Mouse (Mus musculus) layer of hippocampus, adult 9-10 months (tissue): ENCODE results near the gene Msantd2.

Source experiments
- DNase-seq: peaks from one replicate; pipeline ENCODE4 v3.0.0; 2022; ENCODE audit warnings: low spot score

Msantd2 gene

DNA sequence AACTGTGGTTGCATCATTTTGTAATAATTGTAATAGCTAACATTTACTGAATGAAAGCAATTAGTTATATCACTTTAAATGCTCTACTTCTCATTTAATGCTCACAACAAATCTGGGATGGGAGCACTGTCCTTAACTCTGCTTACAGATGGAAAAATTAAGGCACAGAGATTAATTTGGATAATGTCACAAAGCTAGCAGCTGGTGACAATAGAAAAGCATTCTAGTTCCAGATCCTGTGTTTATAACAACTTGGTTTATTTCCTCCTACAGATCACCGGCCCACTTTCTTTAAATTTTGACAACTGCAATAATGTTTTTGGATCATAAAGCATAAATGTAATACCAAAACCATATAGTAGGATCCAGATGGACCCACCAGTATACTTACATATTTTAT is 16.9 kb downstream of the Msantd2 start:
- DNase-seq: no peak

- no peak for DNase-seq
Measured at GRCm38 (mm10) chr9:37512097-37512496, 23.0 kb downstream of the Msantd2 start.

- no peak for DNase-seq
Measured at GRCm38 (mm10) chr9:37514456-37514855, 25.3 kb downstream of the Msantd2 start.

- no peak for DNase-seq
Measured at GRCm38 (mm10) chr9:37517467-37517866, 28.3 kb downstream of the Msantd2 start.

- no peak for DNase-seq
Measured at GRCm38 (mm10) chr9:37518991-37519390, 29.9 kb downstream of the Msantd2 start.

DNA sequence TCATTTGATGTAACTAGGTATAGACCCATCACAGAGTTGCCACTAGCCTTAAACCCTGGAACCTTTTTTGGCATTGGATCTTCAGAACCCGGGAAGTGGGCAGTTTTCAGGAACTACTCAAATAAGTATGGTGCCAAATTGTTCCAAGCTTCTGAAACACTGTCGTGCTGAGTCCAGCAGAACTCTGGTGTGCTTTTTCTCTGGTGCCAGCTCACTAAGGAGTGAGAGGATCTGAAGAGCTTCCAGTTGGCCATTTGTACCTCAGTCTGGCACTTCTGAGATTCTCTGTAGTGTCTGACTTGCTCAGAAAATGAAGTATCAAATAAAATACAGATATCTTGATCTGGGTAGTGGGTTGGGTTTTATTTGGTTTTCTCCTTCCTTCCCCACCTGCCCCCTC is 30.9 kb downstream of the Msantd2 start:
- DNase-seq: no peak

GRCm38 (mm10) chr9:37525461-37525860 is 36.3 kb downstream of the Msantd2 start:
- DNase-seq: no peak

- DNase-seq: no peak
Measured at GRCm38 (mm10) chr9:37526443-37527395, 37.6 kb downstream of the Msantd2 start.

DNA sequence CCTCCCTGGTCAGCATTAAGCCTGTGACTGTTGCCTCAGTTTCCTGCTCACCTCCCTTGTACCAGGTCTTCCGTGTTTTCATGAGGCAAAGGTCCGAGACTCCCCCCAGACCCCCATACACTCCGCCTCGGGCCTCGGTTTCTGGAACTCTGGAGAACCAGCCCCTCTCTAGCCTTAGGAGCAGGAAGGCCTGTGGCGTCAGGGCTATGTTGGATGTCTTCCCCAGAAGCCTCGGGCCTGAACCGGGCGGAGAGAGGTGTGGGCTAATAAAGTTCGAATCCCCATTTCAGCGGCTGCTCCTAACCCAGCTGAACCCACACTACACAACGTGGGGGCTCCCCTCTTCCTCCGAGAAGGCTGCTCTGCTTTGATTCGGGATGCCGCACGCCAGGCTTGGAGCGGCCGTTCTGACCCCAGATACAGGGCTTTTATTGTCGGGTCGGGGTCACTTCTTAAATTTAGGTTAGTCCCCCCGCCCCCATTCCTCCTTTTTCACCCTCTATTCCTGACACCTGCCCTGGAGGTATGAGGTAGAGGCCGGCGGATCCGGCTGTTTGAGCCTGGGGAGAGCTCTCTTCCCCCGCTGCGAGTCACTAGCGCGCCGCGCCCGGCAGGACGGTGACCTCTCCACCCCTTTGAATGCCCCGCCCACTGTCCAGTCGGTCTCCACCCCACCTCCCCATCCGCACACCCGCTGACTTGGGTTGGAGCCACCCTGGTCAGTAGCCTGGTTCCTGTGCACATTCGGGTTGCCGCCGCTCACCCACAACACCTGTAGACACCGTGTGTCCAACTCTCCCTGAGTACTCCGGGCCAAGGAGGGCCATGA is 38.5 kb downstream of the Msantd2 start, which contains the start of gene Esam:
Gene Esam, plus strand, starts transcription at position 683 of the 829 bp plus-strand sequence.
- no peak for DNase-seq

GRCm38 (mm10) chr9:37528225-37528970 is 39.3 kb downstream of the Msantd2 start:
- no peak for DNase-seq

GRCm38 (mm10) chr9:37530031-37530887 is 41.1 kb downstream of the Msantd2 start:
- no peak for DNase-seq

- no peak for DNase-seq
Measured at GRCm38 (mm10) chr9:37530888-37531705, 42.0 kb downstream of the Msantd2 start.

DNA sequence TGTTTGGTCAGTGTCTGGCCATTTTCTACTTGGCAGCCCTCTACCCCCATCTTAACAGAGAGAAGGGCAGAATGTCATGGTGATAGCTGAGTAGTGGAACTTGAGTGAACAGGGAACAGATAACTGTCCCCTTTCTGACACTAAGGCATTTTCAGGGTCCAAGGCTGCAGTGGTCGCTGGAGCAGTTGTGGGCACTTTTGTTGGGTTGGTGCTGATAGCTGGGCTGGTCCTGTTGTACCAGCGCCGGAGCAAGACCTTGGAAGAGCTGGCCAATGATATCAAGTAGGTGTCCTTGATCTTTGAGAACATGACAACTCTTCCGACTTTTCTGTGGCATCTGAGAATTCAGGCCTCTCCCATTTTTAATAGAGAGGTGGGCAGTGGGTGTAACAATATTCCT is 47.7 kb downstream of the Msantd2 start:
- DNase-seq: no peak

DNA sequence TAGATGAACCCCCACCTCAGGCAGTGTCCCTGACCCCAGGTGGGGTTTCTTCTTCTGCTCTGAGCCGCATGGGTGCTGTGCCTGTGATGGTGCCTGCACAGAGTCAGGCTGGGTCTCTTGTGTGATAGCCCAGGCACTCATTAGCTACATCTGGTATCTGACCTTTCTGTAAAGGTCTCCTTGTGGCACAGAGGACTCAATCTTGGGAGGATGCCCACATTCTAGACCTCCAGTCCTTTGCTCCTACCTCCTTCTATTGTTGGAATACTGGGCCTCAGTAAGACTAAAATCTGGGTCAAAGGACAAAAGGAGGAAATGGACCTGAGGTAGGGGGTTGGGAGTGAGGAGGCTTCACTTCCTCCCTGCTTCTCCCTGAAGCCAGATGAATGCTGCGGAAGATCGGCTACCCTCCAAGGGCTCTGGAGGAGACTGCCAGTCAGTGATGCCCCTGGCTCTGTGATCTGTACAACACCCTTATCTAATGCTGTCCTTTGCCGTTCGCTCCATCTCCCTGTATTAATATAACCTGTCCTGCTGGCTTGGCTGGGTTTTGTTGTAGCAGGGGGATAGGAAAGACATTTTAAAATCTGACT is 48.6 kb downstream of the Msantd2 start:
- no peak for DNase-seq

DNA sequence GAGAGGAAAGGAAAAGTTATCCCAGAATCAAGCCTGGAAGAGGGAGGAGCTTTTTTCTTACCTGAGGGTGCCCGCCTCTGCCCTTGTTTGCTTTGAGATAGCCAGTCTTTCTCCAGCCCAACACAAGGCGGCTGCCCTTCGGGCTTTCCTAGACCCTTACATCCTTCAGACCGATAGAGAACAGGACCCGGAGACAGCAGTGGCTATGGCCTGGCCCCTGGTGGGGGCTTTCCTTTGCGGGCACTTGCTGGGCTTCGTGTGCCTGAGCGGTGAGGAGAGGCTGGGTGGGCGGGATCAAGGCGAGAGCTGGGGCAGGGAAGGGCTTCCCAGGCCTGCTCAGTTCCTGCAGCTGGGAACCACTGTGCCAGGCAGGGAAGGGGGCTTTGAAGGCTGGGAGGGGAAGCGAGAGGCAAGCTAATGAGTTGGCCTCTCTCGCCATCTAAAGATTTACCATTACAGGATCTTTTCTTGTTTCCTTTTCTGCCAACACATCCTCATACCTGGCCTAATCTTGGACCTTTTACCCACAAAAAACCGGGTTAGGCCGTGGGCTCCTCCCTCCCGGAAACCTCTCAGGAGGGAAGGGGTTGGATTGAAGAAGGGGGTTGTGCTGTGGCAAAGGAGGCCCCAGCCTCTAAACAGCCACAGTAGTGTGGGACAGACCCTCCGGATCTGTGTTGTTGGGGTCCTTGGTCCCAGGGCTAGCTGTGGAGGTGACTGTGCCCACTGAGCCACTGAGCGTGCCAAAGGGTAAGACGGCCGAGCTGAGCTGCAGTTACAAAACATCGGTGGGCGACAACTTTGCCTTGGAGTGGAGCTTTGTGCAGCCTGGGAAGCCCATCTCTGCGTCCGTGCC is 50.3 kb downstream of the Msantd2 start, which contains the start of gene Vsig2:
Gene Vsig2, plus strand, starts transcription at position 86 of the 856 bp plus-strand sequence.
- DNase-seq: no peak

GRCm38 (mm10) chr9:37540226-37540625 is 51.1 kb downstream of the Msantd2 start:
- no peak for DNase-seq

DNA sequence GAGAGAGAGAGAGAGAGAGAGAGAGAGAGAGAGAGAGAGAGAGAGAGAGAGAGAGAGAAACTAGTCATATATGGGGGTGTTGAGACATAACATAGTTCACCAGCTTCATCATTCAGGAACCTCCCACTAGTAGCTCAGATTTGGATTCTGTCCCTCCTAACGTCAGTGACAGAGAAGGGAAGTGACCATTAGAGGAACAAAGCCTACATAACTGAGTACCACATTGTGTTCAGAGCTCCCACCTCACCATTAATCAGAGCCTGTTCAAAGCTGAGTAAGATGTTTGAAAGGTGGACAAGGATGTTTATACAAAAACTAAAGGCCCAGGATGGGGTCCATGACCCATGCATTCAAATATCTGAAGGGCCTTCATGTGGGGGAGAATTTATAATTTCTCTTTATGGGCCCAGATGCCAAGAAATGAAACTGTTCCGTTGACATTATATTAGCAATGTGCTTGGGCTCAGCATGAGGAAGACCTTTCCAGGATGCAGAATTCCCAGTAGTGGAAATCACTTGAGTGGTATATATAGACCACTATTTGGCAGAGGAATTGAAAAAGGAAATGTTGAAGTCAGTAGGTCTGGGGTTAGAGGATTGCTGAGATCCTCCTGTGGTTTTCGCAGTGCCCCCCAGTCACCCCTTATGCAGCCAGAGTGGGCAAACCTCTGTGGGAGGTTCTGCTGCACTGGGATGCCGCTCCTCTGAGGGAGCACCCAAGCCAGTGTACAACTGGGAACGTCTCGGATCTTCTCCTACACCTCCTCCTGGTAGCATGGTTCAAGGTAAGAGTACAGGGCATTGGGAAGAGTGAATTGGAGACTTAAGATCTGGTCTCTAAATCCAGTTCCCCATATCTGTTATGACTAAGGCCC is 51.8 kb downstream of the Msantd2 start:
- no peak for DNase-seq
